Mouse (Mus musculus) limb, embryonic 11.5 days (tissue): ENCODE data around the gene Cntln. TPM values are rescaled to one million over a fixed set of nuclear protein-coding genes. Genes with fewer than 3 reads are reported as not detected.
A peak's percentile ranks its signal among the peaks of the same experiment; 100 is the strongest.

Experiments used
- ATAC-seq: fragments of 200-750 bp; cut with Nextera tagmentation; 2 replicates; pipeline ENCODE4 v1.8.0; 2017; ENCODE audit warnings: low read depth; ENCODE audit not compliant: insufficient number of reproducible peaks, low FRiP score, low TSS enrichment
- DNase-seq: peaks from one replicate; pipeline ENCODE4 v3.0.0-alpha.2; 2015; ENCODE audit warnings: low spot score
- H3K27ac ChIP-seq: fragments of 300-500 bp; sonication (generic); replicated peaks from 2 replicates; pipeline ENCODE4 v1.5.1; 2014; ENCODE audit warnings: low read depth, mild to moderate bottlenecking, low read length
- H3K27me3 ChIP-seq: fragments of 300-500 bp; sonication (generic); 2 replicates; pipeline ENCODE4 v1.6.1; 2014; ENCODE audit warnings: mild to moderate bottlenecking, low read length, mixed read lengths; ENCODE audit not compliant: control insufficient read depth, insufficient read depth
- H3K36me3 ChIP-seq: fragments of 300-500 bp; sonication (generic); 2 replicates; pipeline ENCODE4 v1.6.1; 2014; ENCODE audit warnings: mild to moderate bottlenecking, low read length, moderate library complexity, mixed read lengths; ENCODE audit not compliant: control insufficient read depth, insufficient read depth
- H3K4me1 ChIP-seq: fragments of 300-500 bp; sonication (generic); 2 replicates; pipeline ENCODE4 v1.6.1; 2014; ENCODE audit warnings: low read length, mixed read lengths; ENCODE audit not compliant: control insufficient read depth, insufficient read depth
- H3K4me2 ChIP-seq: fragments of 300-500 bp; sonication (generic); 2 replicates; pipeline ENCODE4 v1.6.1; 2014; ENCODE audit warnings: low read depth, mild to moderate bottlenecking, moderate library complexity; ENCODE audit not compliant: severe bottlenecking
- H3K4me3 ChIP-seq: fragments of 300-500 bp; sonication (generic); 2 replicates; pipeline ENCODE4 v1.5.1; 2014; ENCODE audit warnings: low read depth, low read length
- H3K9ac ChIP-seq: fragments of 300-500 bp; sonication (generic); 2 replicates; pipeline ENCODE4 v1.6.1; 2014; ENCODE audit warnings: mild to moderate bottlenecking, low read length
- H3K9me3 ChIP-seq: fragments of 300-500 bp; sonication (generic); 2 replicates; pipeline ENCODE4 v1.6.1; 2016; ENCODE audit warnings: low read length; ENCODE audit not compliant: control insufficient read depth
- WGBS: fragments of 180-500 bp; shearing (Covaris S2); extraction: QIAGEN DNeasy Blood & Tissue Kit; methylation state at CpG from one replicate; pipeline ENCODE4 v1.1.7; 2014; 5-methylcytosine and 5-hydroxymethylcytosine counted together
- polyA plus RNA-seq: library from polyadenylated mRNA; unstranded; fragments of >200 nt; fragmentation: Nextera tagmentation; extraction: Ambion mirVana; gene quantifications from 2 replicates; pipeline ENCODE4 v1.2.1, GENCODE M21; 2014

Cntln gene
- polyA plus RNA-seq: 12.7 and 13.0 TPM in 2 replicates

DNA sequence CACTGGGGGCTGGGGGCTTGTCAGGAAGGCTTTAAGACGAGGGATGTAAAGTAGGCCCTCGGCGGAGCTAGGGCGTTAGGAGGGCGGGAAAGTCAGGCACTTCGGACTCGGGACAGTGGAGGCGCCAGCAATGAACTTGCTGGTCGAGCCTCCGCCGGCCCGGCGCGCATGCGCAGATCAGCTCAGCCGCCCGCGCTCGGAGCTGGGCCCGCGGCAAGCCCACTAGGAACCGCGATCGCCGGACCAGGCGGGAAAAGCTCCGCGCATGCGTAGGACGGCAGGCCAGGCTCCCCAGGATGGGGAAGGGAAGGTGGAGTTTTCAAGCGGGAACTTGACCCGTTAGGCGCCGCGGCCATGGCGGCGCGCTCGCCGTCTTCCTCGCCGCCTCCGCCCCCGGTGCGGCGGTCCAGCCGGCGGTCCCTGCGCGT lies at the start of gene Cntln:
Gene Cntln, plus strand, starts transcription at position 199 of the 428 bp plus-strand sequence.
- peak within 1 kb of the TSS; percentile 98 for H3K9ac ChIP-seq
- 0 out of 2 replicates have a peak, but pooled peaks cover 3% of the 10 kb centered on the region for H3K4me1 ChIP-seq
- peak within 1 kb of the TSS; percentile 76 for H3K4me2 ChIP-seq
- H3K27me3 ChIP-seq: no peaks in the 10 kb centered on the region
- peak within 1 kb of the TSS; percentile 78 for H3K4me3 ChIP-seq
- WGBS: 0% methylated on average over 50 of the region's 50 CpGs
- DNase-seq: peak; percentile 96
- peak; percentile 96 for ATAC-seq
- H3K9me3 ChIP-seq: no peaks in the 10 kb centered on the region
- H3K36me3 ChIP-seq: no peaks in the 10 kb centered on the region
- H3K27ac ChIP-seq: peak within 1 kb of the TSS; percentile 91

DNA sequence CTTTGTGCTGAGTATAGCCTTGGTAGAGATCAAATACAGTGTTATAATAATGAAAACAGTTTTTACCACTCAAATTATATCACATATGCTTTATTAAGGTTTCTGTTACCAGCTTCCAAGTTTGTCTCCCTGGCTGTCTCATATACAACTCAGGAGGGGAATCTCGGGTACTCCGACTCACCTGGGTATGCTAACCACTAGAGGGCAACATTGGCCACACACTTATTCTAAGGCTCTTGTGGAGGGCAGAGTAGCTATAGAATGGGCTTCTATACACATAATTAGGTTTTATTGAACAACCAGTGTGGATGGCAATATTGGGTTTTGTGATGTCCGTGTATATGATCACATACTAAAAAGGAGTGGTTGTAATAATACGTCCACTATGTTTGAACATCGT lies 47.1 kb upstream of the Cntln start:
- H3K4me3 ChIP-seq: no peak overlapping the region
- no peak overlapping the region for H3K27ac ChIP-seq
- WGBS: 44% methylated on average over 5 of the region's 5 CpGs
- peak; percentile 61 for DNase-seq
- no peaks in the 10 kb centered on the region for H3K36me3 ChIP-seq
- H3K9me3 ChIP-seq: no peaks in the 10 kb centered on the region
- H3K4me1 ChIP-seq: no peaks in the 10 kb centered on the region
- no peak overlapping the region for H3K9ac ChIP-seq
- H3K4me2 ChIP-seq: no peak overlapping the region
- no peaks in the 10 kb centered on the region for H3K27me3 ChIP-seq
- ATAC-seq: no peak

DNA sequence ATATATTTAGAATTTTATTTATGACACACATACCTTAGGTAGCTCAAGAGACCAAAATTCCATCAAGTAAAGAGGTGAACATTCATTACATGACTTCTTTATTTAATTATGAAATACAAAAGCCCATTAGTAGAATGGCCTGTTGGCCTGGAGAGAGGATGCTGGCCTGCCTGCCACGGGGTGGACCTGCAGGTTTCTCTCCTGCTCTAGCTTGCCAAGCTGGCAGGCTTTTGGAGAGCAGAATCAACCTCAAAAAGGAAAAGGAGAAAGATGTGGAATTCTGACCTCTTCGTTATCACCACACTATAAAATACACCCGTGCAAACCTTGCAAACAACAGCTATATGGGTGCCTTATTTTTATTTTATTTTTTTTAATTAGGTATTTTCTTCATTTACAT lies 45.6 kb upstream of the Cntln start:
- DNase-seq: no peak
- Histone ChIP-seq H3K4me2 (no peak overlapping the region), H3K9me3 (no peaks in the 10 kb centered on the region), H3K27me3 (no peaks in the 10 kb centered on the region), H3K4me1 (no peaks in the 10 kb centered on the region), H3K27ac (no peak overlapping the region), H3K4me3 (no peak overlapping the region), H3K36me3 (no peaks in the 10 kb centered on the region), H3K9ac (no peak overlapping the region)
- WGBS: 75% methylated on average over 3 of the region's 3 CpGs
- no peak for ATAC-seq

DNA sequence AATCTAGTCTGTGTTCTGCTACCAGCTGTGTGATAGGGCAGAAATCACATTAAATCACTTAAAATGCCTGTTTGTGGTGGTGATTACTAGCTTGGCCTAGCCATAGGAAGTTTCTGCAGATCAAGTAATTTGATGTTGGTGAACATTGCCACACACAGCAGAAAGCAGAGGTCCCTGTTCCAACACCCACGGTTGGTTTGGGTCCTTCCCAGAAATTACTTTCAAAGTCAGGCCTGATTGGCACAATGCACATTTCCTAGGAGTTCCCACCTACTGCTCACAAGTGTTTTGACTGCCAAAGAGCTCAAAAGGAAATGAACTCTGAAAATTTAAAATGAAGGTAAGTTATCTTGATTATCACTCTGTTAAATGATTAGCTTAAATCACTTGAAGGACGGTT lies 44.6 kb upstream of the Cntln start:
- Histone ChIP-seq H3K4me3 (no peak overlapping the region), H3K4me1 (no peaks in the 10 kb centered on the region), H3K27ac (no peak overlapping the region), H3K36me3 (no peaks in the 10 kb centered on the region), H3K9me3 (no peaks in the 10 kb centered on the region), H3K9ac (no peak overlapping the region), H3K27me3 (no peaks in the 10 kb centered on the region), H3K4me2 (no peak overlapping the region)
- no peak for DNase-seq
- WGBS: 81% methylated on average over 2 of the region's 2 CpGs
- ATAC-seq: no peak

DNA sequence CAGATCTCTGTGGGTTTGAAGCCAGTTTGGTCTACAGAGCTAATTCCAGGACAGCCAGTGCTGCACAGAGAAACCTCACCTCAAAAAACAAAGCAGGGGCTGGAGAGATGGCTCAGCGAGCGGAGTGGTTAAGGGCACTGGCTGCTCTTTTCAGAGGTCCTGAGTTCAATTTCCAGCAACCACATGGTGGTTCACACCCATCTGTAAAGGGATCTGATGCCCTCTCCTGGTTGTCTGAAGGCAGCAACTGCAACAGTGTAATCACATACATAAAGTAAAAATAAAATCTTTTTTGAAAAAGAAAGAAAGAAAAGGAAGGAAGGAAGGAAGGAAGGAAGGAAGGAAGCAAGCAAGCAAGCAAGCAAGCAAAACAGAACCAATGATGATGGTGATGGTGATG lies 26.5 kb upstream of the Cntln start:
- no peak overlapping the region for H3K27ac ChIP-seq
- ATAC-seq: no peak
- 93% methylated on average over 2 of the region's 2 CpGs for WGBS

DNA sequence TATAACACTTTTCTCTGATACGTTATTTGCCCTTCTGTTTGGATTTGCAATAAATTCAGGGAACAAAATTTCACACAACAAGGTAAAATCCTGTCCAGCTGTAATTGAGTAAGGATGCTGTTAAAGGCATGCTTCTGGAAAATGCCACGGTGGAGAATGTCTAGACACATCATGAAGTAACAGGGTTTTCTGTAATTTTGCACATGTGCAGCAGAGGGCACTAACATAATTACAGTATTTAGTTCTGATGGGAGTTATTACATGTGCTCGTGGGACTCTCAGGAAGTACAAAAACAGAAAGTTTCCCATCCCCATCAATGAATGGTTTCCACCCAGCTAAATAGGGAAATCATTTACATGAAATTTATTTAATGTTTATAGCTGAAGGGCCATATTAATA lies 7.8 kb upstream of the Cntln start:
- Histone ChIP-seq H3K36me3 (no peaks in the 10 kb centered on the region), H3K4me3 (no peak overlapping the region), H3K4me2 (no peak overlapping the region), H3K9ac (no peak overlapping the region), H3K27me3 (no peaks in the 10 kb centered on the region), H3K27ac (no peak overlapping the region), H3K9me3 (no peaks in the 10 kb centered on the region), H3K4me1 (no peaks in the 10 kb centered on the region)
- DNase-seq: no peak
- ATAC-seq: no peak
- WGBS: 51% methylated on average over 3 of the region's 3 CpGs

More for the DNA sequence above, 26.5 kb upstream of the Cntln start:
- H3K4me1 ChIP-seq: no peaks in the 10 kb centered on the region
- no peak for DNase-seq
- no peak overlapping the region for H3K4me2 ChIP-seq
- H3K36me3 ChIP-seq: no peaks in the 10 kb centered on the region
- H3K9ac ChIP-seq: no peak overlapping the region
- H3K27me3 ChIP-seq: no peaks in the 10 kb centered on the region
- H3K4me3 ChIP-seq: no peak overlapping the region
- H3K9me3 ChIP-seq: no peaks in the 10 kb centered on the region

DNA sequence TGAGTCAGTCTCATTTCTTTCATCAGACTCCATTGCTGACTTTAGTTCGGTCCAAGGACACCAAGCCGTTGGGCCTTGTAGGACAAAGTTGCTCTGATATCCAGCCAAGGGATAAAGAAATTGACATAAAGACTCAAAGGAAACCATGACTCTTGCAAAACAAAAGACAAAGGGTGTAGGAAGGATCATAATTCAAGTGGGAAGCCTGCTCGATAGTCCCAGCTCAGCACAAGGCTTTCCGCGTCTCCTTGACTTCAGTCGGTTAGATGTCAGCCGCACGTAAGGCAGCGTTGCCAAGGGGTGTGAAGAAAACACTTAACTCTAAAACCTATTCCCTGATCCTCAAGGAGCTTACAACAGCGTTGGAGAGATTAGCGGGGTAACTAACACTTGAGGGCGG lies 463 bp upstream of the Cntln start:
- ATAC-seq: no peak
- H3K9ac ChIP-seq: peak overlapping the region; percentile 98
- DNase-seq: no peak
- no peaks in the 10 kb centered on the region for H3K27me3 ChIP-seq
- H3K4me3 ChIP-seq: peak overlapping the region; percentile 78; the same call in 1 of the 2 replicates
- no peaks in the 10 kb centered on the region for H3K36me3 ChIP-seq
- WGBS: 76% methylated on average over 12 of the region's 12 CpGs
- peak overlapping the region; percentile 76; the same call in 1 of the 2 replicates for H3K4me2 ChIP-seq
- 0 out of 2 replicates have a peak, but pooled peaks cover 3% of the 10 kb centered on the region for H3K4me1 ChIP-seq
- H3K27ac ChIP-seq: no peak overlapping the region
- no peaks in the 10 kb centered on the region for H3K9me3 ChIP-seq

DNA sequence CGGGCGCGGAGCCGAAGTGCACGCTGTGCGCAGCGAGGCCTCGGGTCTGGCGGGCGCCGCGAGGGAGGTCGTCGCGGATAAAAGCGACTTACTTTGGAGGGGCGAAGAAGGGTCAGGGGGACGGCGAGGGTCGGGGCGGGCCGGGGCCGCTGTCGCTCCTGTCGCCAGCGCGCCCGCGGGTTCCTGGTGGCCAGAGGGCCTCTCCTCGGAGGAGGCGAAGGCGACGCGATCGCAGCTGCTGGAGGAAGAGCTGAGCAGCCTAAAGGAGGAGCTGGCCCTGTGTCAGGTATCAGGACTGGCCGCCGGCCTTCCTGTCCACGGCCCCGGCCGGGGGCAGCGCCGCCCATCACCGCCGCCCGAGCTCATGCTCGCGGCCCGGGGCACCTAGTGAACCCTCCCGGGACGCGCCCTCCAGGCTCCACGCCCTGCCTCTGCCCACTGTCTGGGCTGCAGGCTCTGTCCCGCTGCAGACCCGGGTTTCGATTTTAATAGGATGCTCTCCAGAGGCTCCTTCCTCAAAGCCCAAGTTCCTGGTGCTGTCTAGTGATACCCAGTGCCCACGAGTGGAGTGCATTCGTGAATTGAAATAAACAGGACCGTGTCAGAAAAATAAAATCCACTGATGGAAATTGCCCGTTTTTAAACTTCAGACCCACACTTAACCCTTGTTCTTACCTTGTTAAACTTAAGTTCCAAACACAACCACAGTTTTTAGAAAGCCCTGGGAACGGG lies 596 bp downstream of the Cntln start:
- Histone ChIP-seq H3K9ac (peak overlapping the region; percentile 98), H3K4me1 (0 out of 2 replicates have a peak, but pooled peaks cover 3% of the 10 kb centered on the region), H3K36me3 (no peaks in the 10 kb centered on the region), H3K27ac (peak overlapping the region; percentile 91), H3K4me3 (peak overlapping the region; percentile 78), H3K4me2 (peak overlapping the region; percentile 76), H3K9me3 (no peaks in the 10 kb centered on the region), H3K27me3 (no peaks in the 10 kb centered on the region)
- DNase-seq (peak; percentile 76), ATAC-seq (peak; percentile 77)
- WGBS: 3% methylated on average over 58 of the region's 60 CpGs
